Mouse (Mus musculus): ENCODE results near the gene Vps72.
"Not testable (repeated sequence)": the region's sequence is repeated elsewhere in the genome, so short reads cannot be mapped to it uniquely, and the experiment has no call there.

Gene Vps72

DNA sequence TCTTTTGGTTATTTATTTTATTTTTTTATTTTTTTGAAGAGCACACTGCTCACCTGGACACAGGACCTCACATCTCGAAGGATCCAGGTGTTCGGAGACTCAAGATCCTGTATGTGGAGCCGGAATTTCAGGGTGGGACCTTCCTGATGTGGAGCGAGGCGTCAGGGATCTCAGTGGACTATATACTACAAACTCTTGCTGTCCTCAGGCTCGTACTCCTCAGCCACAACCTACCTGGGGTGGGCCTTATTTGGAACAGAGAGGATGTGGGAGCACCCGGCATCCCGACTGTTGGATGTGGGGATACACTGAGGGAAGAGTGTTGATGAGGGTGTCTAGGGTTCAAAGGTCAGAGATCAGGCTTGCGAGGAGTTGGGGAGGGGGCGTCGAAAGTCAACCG is 23.3 kb downstream of the Vps72 start:
- DNase-seq, result not testable (repeated sequence)

GRCm38 (mm10) chr3:95135023-95135422 is 24.2 kb downstream of the Vps72 start:
- peak; percentile 70 for DNase-seq

DNA sequence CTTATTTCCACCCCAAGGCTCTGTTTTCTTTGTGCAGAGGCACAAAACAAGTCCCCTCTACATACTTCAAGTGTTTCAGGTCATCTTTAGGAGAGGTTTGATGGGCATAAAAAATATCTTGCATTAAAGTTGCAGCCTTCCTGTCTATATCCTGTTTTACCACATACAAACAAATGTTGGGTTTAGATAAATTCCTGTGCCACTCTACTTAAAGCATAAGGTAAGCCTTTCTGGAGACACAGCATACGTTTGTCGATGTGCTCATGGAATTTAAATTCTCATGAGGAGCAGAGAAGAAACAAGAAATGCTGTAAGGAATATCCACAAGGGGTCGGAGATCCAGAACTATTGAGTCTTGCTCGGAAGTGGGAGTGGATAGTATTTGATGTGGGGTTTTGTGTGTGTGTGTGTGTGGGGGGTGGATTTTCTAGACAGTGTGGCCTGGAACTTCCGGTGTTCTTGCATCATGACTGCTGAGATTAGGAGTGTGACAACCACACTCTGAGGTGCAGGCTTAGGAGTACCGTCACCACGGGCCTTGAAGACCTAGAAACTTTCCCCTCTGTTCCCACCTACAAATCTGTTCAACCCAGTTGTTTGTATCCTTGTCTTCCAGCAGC is 24.7 kb downstream of the Vps72 start:
- no peak for DNase-seq

- DNase-seq, result no peak
Measured at GRCm38 (mm10) chr3:95136336-95136735, 25.5 kb downstream of the Vps72 start.

DNA sequence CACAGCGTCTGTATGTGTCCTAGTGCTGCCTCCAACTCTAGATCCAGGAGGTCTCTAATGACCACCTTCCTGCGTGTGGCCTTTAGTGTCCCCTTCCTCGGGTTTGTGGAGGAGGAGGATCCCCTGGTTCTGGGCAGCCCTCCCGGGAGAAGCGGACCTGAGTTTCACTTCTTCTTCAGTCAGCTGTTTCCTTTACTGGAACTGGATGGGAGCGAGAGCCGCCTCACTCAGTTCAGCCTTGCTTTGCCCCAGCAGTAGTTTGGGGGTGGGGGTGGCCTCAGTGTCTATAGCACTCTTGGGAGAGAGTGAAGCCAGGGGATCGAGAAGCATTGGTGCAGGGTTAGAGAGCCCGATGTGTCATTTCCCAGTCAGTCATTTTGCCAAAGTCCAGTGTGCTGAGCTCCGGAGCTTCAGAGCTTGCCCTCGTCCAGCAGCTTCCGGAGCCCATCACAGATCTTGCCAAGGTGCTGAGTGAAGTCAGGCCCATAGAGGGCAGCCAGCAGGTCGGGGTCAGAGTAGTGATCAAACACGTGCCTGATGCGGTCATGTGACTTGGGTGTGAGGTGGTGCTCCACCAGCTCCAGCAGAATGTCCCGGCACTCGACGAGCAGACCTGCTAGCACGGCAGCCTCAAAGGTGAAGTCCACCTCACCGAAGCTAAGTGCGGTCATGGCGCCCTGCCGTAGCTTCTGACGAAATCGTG is 28.9 kb downstream of the Vps72 start:
- DNase-seq, result no peak

DNA sequence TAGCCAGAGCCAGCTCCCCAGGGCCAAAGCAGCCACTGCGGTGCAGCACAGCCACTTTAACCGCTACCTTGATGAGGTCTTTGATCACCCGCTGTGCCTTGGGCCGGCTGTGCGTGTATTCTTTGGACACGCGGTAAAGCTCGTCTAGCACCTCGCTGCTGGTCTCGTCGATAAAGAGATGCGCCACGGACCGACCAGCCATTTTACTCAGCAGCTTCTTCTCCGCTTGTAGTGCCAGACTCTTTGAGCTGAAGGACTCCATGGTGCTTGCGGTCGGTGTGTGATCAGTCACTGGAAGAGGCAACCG is 29.4 kb downstream of the Vps72 start:
- no peak for DNase-seq

- no peak for DNase-seq
Measured at GRCm38 (mm10) chr3:95140795-95141194, 30.0 kb downstream of the Vps72 start.

DNA sequence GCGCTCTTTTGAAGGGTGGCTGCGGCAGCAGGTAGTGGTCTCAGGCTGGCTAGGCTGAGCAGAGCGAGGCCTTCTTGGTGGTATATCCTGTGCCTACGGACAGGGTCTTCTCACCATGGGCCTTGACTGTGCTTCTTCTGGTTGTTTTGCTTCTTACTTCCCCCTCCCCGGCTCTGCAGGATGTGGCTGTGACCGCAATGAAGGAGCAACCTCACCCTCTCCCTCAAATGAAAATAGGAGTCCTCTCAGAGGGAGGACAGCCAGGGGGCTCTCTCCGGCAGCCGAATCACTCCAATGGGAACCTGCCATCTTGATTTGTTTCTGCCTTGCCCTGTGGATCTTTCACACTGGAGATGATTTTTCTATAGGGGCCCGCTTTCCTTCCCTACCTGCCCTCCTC is 30.7 kb downstream of the Vps72 start:
- DNase-seq, result no peak

DNA sequence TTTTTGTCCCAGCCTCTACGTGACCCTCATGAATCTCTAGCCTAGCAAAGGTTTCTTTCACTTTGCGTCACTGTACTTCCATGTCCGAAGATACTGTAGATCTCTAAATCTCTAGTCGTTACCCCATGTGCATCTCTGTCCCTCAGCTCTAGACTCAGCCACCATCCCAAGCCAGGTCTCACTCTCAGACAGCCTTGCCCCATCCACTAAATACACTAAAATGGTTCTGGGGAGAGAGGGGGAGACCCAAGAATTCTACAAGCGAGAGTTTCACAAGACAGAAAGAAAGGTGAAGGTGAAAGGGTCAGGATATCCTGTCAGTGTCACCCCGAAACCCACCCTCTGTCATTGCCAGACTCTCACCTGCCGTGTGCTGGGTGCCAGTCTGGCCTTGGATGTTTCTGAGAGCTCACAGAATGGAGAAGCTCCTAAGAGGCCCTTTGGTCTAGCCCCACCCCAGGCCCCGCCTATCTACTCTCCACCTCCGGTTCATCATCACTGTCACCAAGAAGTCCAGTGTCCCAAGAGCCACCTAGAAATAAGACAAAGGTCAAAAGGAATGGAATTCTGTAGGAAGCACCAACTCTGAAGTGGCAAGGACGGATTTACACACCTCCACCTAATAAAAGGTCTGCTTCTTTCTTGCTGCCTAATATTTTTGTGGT is 31.3 kb downstream of the Vps72 start, which contains the start of gene Tnfaip8l2:
Gene Tnfaip8l2 (minus strand): TSS at position 409 of the 665 bp plus-strand sequence.
- no peak for DNase-seq

DNA sequence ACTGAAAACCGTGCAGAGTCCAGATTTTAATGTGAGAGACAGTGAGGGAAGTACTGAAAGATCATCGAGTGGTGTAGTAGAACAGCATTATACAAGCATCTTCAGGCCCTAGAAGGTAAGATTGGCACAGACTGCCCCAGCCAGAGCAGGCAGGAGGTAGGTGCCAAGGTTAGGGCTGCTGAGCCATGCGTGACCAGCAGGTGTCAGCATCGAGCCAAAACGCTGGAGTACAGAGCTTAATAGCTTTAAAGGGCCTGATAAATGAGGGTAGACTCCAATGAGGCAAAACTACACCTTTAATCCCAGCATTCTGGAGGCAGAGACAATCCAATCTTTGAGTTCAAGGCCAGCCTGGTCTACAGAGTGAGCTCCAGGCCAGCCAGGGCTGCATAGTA is 31.8 kb downstream of the Vps72 start:
- DNase-seq, result peak; percentile 87

DNA sequence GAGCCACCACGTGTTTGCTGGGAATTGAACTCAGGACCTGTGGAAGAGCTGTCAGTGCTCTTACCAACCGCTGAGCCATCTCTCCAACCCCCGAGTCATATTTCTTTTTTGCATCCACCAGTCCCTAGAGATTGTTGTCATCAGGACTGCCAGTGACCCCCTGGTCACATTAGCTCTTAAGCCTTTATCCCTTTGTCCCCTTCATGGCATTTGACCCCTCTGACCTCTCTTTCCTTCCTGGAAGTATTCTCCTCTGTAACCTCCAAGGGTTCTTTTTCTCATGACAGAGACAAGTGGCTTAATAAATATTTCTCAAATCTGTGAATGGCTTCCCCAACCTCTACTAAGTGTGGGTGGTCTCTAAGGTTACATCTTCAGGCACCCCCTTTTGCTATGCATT is 37.1 kb downstream of the Vps72 start:
- DNase-seq, result no peak

GRCm38 (mm10) chr3:95153874-95154273 is 43.1 kb downstream of the Vps72 start:
- peak; percentile 22 for DNase-seq

- no peak for DNase-seq
Measured at GRCm38 (mm10) chr3:95159511-95159986, 48.7 kb downstream of the Vps72 start.

DNA sequence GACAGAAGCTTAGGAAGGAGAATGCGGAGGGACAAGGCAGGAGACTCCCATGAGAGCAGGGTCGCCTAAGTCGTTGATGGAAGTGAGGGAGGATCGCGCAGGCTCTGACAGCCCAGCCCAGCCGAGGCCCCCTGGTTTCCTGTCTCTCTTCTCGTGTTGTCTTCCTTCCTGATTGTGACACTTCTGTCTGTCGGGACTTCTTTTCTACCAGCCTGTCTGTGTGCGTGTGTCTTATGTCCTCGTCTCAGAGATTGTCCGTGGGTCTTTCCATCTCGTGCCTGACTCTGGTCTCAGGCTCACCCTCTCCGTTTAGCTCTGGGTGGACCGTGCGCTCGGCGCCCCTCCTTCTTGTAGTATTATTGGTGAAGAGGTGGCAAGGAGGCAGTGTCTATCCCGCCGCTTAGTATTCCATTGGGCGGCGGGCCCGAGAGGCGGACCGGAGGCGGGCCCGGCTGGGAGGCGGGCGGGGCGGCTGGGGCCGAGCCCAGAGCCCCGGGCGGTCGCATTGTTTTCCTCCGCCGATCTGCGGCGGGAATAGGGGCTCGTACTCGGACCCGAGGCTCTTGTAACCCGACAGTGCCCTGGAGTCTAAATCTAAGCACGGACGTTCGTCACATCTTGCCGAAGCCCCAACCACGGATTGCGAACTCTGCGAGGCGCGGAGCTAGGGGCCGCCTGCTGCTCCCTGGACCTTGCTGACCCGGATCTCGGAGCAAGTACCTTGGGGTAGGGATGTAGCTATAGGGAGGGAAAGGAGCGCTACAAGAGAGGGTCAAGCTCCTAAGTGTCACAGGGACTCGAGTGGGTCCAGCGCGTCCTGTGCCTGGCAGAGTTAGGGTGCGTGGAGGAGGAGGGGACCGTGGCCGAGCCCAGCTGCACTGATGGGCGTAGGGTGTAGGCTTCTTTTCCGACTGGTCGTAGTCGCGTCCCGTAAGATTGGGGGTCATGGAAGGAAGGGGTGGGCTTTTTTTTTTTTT is 49.5 kb downstream of the Vps72 start, which contains the start of gene Sema6c:
Gene Sema6c (plus strand): TSS at position 471 of the 977 bp plus-strand sequence.
- peak; percentile 92 for DNase-seq

GRCm38 (mm10) chr3:95161041-95161551 is 50.3 kb downstream of the Vps72 start:
- DNase-seq, result peak; percentile 64

DNA sequence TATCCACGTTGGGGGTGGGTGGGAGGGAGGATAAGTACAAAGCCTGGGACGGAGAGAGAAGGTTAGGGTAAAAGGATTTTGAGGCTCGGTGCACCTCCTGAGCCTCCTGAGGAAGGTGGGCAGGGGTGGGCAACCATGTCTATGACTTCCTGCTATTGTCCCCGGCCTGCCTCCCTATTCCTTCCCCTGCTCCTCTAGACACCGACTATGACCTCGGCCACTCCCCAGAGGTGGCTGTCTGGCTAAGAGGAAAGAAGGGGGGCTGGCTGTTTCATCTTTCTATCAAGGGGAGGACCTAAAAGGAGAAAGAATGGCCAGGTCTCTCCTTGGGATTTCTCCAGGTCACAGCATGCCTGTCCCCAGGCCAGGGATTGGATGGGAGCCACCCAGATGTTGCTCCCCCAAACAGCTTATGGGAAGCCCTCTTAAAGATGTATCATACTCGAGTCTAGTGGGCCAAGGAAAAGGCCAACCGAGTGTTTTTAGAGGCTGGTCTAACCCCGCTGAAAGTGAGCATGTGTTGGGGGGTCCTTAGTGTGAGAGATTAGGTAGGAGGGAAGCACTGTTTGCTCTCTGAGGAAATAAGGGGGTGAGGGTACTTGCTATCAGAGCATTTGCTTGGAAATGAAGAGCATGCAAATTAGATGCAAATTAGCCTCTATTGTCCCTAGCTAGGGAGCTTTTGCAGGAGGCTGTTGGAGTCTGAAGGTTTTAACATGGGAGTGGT is 51.0 kb downstream of the Vps72 start:
- DNase-seq, result peak; percentile 52

GRCm38 (mm10) chr3:95162345-95162628 is 51.5 kb downstream of the Vps72 start:
- DNase-seq, result no peak

GRCm38 (mm10) chr3:95163419-95164255 is 52.8 kb downstream of the Vps72 start:
- DNase-seq, result no peak

DNA sequence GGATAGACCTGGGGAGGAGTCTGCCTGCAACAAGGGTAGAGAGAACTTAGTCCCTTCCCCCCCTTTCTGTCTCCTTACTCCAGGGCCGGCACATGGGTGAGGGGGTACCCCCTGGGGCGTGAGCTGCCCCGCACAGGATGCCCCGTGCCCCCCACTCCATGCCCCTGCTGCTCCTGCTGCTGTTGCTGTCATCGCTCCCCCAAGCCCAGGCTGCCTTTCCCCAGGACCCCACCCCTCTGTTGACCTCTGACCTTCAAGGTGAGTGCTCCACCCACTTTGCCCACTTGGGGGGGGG is 53.4 kb downstream of the Vps72 start:
- DNase-seq, result peak; percentile 38

- DNase-seq, result no peak
Measured at GRCm38 (mm10) chr3:95164840-95165239, 54.0 kb downstream of the Vps72 start.

DNA sequence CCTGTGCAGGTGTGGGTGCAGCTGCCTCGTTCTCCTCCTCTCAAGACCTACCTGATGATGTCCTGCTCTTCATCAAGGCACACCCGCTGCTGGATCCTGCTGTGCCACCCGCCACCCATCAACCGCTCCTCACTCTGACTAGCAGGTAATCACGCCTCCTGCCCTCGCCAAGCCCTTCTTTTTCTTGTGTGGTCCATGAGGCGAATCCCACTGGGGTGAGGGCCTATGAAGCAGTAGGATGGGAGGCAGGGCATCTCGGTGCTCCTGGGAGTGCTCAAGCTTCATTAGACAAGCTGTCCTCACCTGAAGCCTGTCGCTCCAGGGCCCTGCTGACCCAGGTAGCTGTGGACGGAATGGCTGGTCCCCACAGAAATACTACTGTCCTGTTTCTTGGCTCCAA is 59.2 kb downstream of the Vps72 start:
- DNase-seq, result no peak

All from cerebellum, adult 11-12 months (tissue).